Mouse (Mus musculus) spleen, adult 2 months (tissue): ENCODE measurements at regions not wholly inside any gene's neighbourhood (a gene's known extent, or its start where the extent isn't known, plus 50 kb on each side); places are given as distances from the start of the nearest gene placed in this dataset.

Experiments
- DNase-seq, 2 experiments: peaks; one replicate each; pipeline versions ENCODE4 v3.0.0 to v3.0.0-alpha.2; 2012 to 2021; ENCODE audit warnings: low spot score in 2 of 2, low read depth in 1 of 2
- H3K27ac ChIP-seq: fragments of 200-500 bp; 2 replicates; pipeline ENCODE4 v1.5.1; 2012; ENCODE audit warnings: low read length, inconsistent platforms; ENCODE audit not compliant: insufficient read depth
- H3K27me3 ChIP-seq: fragments of 200-500 bp; 2 replicates; pipeline ENCODE4 v1.6.1; 2012; ENCODE audit warnings: mild to moderate bottlenecking, moderate library complexity, low read length, inconsistent platforms; ENCODE audit not compliant: control insufficient read depth, insufficient read depth
- H3K36me3 ChIP-seq: fragments of 200-500 bp; 2 replicates; pipeline ENCODE4 v1.6.1; 2012; ENCODE audit warnings: mild to moderate bottlenecking, low read length, inconsistent platforms; ENCODE audit not compliant: control insufficient read depth, insufficient read depth
- H3K4me1 ChIP-seq: fragments of 200-500 bp; 2 replicates; pipeline ENCODE4 v1.6.1; 2011; ENCODE audit warnings: inconsistent platforms; ENCODE audit not compliant: control insufficient read depth, insufficient read depth, insufficient read length
- H3K4me3 ChIP-seq: fragments of 200-500 bp; 2 replicates; pipeline ENCODE4 v1.5.1; 2011; ENCODE audit warnings: mild to moderate bottlenecking, inconsistent platforms; ENCODE audit not compliant: insufficient read depth, insufficient read length; ENCODE audit errors: extremely low read depth
- CTCF ChIP-seq: fragments of 200-500 bp; IDR thresholded peaks from 2 replicates; pipeline ENCODE4 v1.5.1; 2011; ENCODE audit warnings: mild to moderate bottlenecking, inconsistent platforms; ENCODE audit not compliant: insufficient read depth, insufficient read length, insufficient replicate concordance; ENCODE audit errors: extremely low read depth
- POLR2A ChIP-seq: fragments of 200-500 bp; IDR thresholded peaks from 2 replicates; pipeline ENCODE4 v1.6.1; 2011; ENCODE audit warnings: low read depth, low read length, inconsistent platforms
- WGBS: fragments of 180-500 bp; shearing (Covaris S2); methylation state at CpG from one replicate; pipeline ENCODE4 v1.1.7; 2018; 5-methylcytosine and 5-hydroxymethylcytosine counted together

DNA sequence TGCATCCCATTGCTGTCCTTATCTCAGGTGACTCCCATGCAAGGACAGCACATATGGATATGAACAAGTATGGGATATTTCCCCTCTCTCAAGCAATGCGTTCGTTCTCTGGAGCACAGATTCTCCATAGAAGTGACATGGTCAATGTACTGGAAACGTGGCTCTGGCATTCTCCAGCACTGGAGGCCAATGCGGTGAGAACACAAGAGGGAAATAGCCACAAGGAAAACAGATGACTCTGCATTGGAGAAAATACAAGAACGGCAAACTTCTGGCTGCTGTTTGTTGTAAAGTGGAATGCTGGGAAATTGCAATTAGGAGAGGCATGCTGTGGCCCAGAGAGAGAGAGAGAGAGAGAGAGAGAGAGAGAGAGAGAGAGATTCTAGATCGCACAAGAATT, 125.6 kb upstream of the Runx1 start:
- H3K4me3 ChIP-seq, result no peak overlapping the region
- H3K36me3 ChIP-seq, result no peaks in the 10 kb centered on the region
- DNase-seq, result no peak
- TF ChIP-seq POLR2A (no peak), CTCF (no peak)
- peaks cover 4% of the 10 kb centered on the region; the same call in 1 of the 2 replicates for H3K4me1 ChIP-seq
- no peak overlapping the region for H3K27ac ChIP-seq
- 89% methylated on average over 6 of the region's 6 CpGs for WGBS
- H3K27me3 ChIP-seq, result no peaks in the 10 kb centered on the region

DNA sequence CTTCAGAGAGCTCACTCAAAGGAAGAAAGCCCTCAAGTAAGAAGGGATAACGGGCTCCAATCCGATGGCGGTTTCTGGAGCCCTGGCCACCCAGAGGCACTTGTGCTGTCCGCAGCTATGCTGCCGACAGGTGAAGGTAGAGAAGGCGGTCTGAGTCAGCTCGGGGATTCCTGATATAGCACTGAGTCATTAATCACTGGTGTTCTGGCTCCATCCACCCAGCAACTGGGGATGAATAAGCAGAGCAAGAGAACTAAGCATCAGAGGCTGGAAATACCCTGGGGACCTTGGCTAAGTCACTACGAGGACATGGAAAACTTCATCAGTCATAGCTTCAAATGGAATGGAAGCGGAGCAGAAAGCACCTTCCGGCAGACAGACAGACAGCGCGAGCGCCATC, 122.5 kb upstream of the Runx1 start:
- no peaks in the 10 kb centered on the region for H3K36me3 ChIP-seq
- TF ChIP-seq CTCF, result no peak
- no peak for TF ChIP-seq POLR2A
- DNase-seq, result no peak
- peaks cover 6% of the 10 kb centered on the region; the same call in 1 of the 2 replicates for H3K4me1 ChIP-seq
- 95% methylated on average over 13 of the region's 13 CpGs for WGBS
- no peak overlapping the region for H3K27ac ChIP-seq
- no peaks in the 10 kb centered on the region for H3K27me3 ChIP-seq
- no peak overlapping the region for H3K4me3 ChIP-seq

DNA sequence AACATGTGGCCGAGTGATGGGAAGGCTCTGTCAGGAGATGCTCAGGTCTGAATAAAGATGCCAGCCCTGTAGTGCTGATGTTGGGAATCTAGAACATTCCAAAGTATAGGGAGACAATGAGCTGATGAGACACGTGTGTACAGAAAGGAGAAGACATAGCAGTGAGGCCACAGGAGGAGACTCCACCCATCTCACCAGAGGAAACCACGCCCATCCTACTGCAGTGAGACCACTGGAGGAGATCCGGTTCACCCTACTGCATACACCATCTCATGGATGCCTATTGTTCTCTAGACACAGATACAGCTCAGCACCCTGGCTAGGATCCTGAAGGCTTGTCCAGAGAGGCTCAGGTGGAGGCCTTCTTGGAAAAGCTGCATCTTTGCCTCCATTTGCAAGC, 120.6 kb upstream of the Runx1 start:
- Histone ChIP-seq H3K4me3 (no peak overlapping the region), H3K27ac (no peak overlapping the region), H3K27me3 (no peaks in the 10 kb centered on the region), H3K4me1 (peaks cover 6% of the 10 kb centered on the region; the same call in 1 of the 2 replicates), H3K36me3 (no peaks in the 10 kb centered on the region)
- 38% methylated on average over 4 of the region's 4 CpGs for WGBS
- peak in 1 of 2 experiments; percentile 21 for DNase-seq
- no peak for TF ChIP-seq CTCF
- no peak for TF ChIP-seq POLR2A

DNA sequence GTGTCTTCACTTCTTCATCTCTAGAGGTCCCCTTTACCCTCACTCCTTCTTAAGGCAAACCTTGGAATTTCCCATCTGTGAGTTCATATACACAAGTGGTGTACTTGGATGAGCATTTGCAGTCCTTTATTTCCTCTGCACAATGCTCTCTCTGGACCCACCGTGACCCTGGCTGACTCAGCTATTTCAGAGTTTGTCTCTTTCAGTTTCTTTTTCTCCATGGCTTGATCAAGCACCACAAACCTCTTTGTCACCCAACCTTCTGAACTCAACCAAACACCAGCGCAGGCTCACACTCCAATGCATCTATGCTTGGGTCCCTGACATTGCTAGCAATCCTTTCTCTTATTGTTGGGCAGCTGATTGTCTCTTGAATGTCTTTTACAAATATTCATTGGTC, 118.0 kb upstream of the Runx1 start:
- H3K27ac ChIP-seq, result no peak overlapping the region
- 17% methylated on average over 2 of the region's 2 CpGs for WGBS
- TF ChIP-seq POLR2A (no peak), CTCF (no peak)
- H3K4me3 ChIP-seq, result no peak overlapping the region
- no peaks in the 10 kb centered on the region for H3K27me3 ChIP-seq
- no peak for DNase-seq
- H3K36me3 ChIP-seq, result no peaks in the 10 kb centered on the region
- peaks cover 6% of the 10 kb centered on the region; the same call in 1 of the 2 replicates for H3K4me1 ChIP-seq

DNA sequence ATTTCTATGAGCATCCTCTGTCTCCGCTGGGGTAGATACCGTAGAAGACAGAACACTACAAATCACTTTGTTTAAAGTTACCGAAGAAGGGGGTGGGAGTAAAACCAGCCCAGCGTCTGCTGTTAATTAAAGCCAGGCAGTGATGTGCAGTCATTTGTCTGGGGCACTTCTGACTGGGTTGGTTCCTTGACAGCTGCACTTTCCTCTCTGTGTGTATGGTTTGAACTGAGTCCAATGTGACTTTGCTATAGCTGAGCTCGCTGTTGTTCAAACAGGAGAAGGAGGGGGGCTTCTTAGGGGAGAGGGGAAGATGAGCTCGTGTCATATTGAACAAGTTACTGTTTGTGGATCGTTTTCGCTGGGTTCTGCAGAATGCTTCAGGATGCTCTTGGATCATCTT, 113.7 kb upstream of the Runx1 start:
- H3K27me3 ChIP-seq, result no peaks in the 10 kb centered on the region
- DNase-seq, result no peak
- H3K4me1 ChIP-seq, result no peaks in the 10 kb centered on the region
- TF ChIP-seq POLR2A (no peak), CTCF (no peak)
- no peak overlapping the region for H3K27ac ChIP-seq
- 74% methylated on average over 8 of the region's 8 CpGs for WGBS
- H3K4me3 ChIP-seq, result no peak overlapping the region
- H3K36me3 ChIP-seq, result no peaks in the 10 kb centered on the region

DNA sequence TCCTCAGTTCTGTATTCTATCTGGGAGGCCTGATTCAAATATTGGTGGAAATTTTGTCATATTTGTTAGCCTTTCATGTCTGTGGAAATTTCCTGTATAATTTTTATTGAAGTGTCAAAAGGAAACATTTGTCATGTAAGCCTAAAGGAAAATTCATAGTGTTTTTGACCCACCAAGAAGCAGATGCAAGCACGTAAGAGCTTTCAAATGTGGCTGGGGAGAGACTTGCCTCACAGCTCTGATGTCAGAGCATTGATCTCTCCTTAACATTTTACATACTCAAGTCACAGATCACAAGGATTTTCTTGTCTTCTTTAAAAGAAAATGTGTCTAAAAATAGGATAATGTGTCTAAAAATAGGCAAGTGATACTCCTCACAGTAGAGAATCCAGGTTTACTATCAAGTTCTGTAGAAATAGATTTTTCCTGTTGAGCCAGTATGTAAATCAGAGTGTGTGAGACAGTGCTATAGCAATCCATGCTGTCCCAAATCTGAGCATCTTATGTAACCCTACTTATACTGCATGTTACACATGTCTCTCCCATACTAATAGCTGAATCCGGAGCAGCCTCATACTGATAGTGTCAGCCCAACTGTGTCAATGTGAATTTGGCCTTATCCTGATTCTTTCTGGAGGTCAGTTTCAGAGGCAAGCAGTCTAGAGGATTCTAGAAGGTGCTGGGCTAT, 110.0 kb upstream of the Runx1 start:
- H3K27ac ChIP-seq, result no peak overlapping the region
- no peak for DNase-seq
- H3K36me3 ChIP-seq, result no peaks in the 10 kb centered on the region
- no peaks in the 10 kb centered on the region for H3K27me3 ChIP-seq
- 79% methylated on average over 2 of the region's 2 CpGs for WGBS
- no peaks in the 10 kb centered on the region for H3K4me1 ChIP-seq
- no peak overlapping the region for H3K4me3 ChIP-seq
- TF ChIP-seq POLR2A (no peak), CTCF (no peak)

DNA sequence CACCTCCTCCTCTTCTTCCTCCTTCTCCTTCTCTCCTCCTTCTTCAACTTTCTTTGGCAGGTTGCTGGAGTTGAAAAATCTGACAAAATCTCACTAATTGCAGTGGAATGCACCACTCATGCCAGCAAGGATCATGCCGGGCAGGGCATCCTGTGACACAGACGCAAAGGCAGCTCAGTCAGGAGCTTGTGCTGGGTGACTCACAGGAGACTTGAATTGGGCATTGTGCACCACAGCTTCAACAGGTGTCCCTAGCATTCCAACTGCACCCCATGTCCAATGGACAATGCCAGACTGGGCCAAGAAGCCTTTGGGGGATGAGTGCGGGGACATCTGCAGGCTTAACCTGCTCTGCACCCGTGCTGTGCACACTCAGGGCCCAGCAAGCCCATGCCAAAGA, 104.2 kb upstream of the Runx1 start:
- WGBS, result 93% methylated on average over 4 of the region's 4 CpGs
- Histone ChIP-seq H3K27ac (no peak overlapping the region), H3K4me1 (peaks cover 8% of the 10 kb centered on the region; the same call in 1 of the 2 replicates), H3K4me3 (no peak overlapping the region), H3K36me3 (no peaks in the 10 kb centered on the region), H3K27me3 (no peaks in the 10 kb centered on the region)
- TF ChIP-seq POLR2A (no peak), CTCF (no peak)
- DNase-seq, result no peak
